Mouse (Mus musculus): ENCODE results near the gene Sh3bp5.

- no peak for TF ChIP-seq GATA1 (IDR thresholded peaks at IDR 0.05; ENCODE audit: borderline replicate concordance, low read length)
- no peak for TF ChIP-seq FLI1 (IDR thresholded peaks at IDR 0.05; ENCODE audit: low read length)
Measured at GRCm38 (mm10) chr14:31384366-31385323, 51.2 kb downstream of the Sh3bp5 start.
